Mouse (Mus musculus) gastrocnemius, postnatal 10 days (tissue): ENCODE results near the gene Cd3d. TPM values are rescaled to one million over a fixed set of nuclear protein-coding genes. Genes with fewer than 3 reads are reported as not detected.
A peak's percentile ranks its signal among the peaks of the same experiment; 100 is the strongest.
"Not testable (repeated sequence)": the region's sequence is repeated elsewhere in the genome, so short reads cannot be mapped to it uniquely, and the experiment has no call there.

Experiments
- DNase-seq: peaks from one replicate; pipeline ENCODE4 v3.0.0; 2021; ENCODE audit warnings: mixed read lengths
- long read RNA-seq, 2 experiments: library from polyadenylated mRNA; stranded (forward); transcript quantifications; one replicate each; pipeline ENCODE4 v2.0.0; 2021
- total RNA-seq, 2 experiments: library from RNA; stranded (reverse); gene quantifications; 2 replicates each; pipeline ENCODE4 v1.2.3; 2021

Cd3d gene
- total RNA-seq: under 1 TPM in 1 of 2 experiments, not detected in 1; 0.32 TPM
- long read RNA-seq, experiment 1: 0 reads
- long read RNA-seq, experiment 2: 0 reads

DNA sequence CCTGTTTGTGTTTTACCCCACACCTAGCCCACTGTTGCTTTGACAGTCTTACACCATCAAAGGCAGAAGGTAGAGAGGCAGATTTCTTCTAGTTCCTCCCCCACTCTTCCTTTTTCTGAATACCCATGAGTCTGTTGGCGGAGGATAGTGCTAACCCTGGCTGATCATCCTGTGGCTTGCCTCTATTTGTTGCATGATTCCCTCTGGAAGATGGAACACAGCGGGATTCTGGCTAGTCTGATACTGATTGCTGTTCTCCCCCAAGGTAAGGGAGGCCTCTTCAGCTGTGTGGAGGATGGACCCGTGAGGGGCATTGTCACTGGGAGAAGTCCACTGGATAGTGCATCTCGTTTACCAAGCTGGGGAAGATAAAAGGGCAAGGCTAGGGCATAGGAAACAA, at the start of gene Cd3d:
Cd3d (plus strand) TSS at position 111 of the 400 bp plus-strand sequence.
- DNase-seq: no peak

DNA sequence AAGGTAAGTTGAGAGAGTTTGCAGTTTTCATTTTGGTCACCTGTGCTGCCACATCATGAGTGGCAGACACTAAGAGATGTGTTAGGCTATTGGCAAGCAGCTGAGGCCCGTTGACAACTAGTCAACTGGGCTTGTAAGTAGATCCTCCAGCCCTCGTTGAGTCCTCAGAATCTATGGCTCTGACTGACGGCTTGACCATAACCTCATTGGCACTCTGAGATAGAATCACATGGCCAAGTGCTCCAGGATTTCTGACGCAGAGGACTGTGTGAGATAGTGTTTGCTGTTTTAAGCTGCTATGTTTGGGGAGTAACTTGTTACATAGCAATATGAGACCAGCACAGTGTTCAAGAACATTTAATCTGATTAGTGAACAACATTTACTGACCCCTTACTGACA, 39.8 kb upstream of the Cd3d start:
- DNase-seq: no peak

DNA sequence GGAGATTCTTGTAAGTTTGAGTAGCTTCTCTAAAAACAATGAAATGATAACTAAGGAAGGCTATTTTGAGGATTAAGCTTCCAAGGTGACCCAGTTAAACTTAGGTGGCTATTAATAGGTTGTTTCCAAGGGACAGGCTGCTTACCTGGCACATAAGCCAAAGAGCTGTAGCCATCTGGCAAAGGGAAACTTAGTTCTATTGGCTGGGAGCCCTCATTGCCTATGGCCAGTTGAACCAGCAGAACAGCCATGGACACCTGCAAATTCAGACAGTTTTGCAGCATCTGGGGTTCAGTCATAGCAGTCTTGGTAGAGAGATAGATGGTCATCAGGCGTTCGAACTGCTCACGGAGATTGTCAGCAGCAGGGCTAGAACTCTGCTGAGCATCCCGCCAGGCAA, 39.2 kb upstream of the Cd3d start:
- DNase-seq: no peak

DNA sequence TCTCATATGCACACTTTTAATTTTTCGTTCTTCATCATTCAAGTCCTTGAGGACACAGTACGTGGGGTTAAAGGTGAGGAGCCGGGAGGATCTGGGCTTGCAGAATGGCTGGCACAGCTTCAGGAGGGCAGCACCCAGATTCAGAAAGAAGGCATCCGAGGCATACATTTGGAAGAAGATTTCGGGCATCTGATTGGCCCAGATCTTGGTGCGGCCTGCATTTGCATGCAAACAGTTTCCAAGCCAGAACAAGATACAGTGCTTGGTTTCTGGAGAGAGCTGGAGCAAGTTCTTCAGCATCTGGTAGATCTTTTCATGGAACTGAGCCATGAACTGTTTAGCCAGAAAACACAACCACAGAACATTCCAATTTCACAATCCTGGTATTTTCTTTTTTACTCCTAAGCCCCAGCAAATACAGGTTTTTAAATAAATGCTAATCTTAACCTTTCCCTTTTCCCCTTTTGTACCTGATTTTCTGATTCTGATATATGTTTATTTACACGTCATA, 35.3 kb upstream of the Cd3d start:
- no peak for DNase-seq

DNA sequence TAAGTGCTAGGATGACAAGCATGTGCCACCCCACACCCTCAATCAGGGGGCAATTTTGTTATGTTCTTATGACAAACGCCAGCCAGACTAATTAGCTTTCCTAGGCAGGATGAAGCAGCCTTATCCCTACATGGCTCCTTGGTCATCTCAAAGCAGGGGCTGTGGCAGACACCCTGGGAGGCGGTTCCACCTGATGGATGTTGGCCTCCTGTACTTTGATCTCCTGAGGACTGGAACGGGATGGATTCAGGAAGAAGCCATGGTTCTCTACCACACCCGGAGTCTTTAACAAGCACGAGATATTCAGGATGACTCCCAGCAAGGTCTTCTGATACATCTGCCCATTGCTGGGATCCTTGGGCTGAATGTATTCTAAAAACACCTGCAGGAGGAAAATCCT, 33.8 kb upstream of the Cd3d start:
- no peak for DNase-seq

DNA sequence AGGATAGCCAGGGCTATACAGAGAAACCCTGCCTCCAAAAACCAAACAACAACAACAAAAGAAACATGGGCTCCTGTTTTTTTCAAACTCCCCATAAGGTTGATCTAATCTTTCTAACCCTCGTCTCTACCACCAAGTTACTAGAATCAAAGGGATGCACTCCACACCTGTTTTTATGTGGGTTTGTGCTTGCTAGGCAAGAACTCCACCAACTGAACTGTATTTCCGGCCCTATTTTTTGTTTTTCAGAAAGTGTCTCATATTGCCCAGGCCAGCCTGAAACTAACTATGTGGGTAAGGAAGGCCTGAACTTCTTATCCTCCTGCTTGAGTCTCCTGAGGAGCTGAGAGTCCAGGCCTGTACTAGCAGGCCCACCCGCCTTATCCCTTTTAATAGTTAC, 27.2 kb upstream of the Cd3d start:
- DNase-seq: no peak

DNA sequence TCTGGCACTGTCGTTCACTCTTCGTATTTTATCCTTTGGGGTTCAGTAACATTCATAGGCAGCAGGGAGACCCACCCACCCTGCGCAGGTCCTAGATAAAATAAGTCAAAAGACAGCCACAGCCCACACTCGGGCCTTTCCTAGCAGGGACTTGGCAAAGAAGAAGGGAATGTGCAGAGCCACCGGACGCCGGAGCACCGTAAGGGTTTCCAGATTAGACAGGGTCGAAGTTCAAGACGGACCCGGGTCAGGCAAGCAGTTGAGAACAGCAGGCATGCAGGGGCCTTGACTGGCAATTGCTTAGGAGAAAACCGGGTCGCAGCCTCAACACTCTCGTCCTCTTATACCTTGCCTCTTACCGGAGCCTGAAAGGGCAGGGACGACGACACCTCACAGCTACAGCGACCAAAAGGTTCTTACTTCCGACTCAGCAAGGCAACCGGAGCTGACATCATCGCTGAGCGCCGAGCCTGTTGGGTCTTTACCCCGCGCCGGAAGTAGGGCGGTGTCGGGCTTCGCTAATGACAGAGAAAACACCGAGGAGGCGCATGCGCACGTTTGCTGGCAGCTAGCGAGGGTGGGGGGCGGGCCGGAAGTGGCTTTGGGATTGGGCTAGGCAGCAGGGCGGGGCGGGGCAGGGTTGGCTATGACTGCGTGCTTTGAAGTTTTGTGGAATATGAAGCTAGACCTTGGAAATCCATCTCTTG, 16.3 kb upstream of the Cd3d start, which contains the start of gene Ube4a:
Ube4a (minus strand) TSS at position 475 of the 707 bp plus-strand sequence.
- DNase-seq: peak; percentile 99

DNA sequence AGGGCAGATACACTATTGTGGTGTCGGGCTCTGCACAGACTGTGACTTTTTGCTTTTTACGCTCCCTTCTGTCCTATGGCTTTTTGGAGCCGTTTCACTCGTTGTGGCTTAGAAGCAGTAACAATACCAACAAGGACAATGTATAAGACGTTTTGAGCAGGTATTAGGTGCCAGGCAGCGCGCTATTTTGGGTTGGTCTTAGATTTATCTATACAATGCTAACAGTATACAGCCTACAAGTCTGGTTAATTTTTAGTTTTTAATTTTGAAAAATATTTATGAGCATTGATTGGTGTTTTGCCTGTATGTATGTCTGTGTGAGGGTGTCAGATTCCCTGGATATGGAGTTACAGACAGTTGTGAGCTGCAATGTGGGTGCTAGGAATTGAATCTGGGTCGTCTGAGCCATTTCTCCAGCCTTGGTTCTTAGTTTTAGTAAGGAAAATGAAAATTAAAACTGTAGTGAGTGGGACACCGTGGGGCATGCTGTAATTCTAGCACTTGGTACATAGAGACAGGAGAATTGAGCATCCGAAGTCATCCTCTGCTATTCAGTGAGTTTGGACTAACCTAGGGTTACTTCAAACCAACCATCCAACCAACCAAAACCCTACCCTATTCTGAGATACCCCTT, 15.6 kb upstream of the Cd3d start:
- no peak for DNase-seq

DNA sequence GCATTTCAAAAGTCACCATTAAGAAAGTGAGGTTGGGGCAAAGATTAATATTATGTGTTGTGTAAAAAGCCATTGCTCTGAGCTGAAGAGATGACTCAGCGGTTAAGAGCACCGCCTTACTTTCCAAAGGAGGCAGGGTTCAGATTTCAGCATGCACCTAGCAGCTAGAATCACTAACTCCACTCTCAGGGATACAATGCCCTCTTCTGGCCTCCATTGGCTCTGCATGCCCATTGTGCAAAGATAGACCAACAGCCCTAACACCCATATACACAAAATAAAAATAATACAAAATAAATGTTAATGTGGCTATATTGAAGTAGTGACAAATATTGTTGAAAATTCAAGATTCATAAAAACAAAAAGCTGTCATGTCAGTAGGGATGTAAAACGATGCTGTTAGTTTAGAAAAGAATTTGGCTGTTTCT, 14.8 kb upstream of the Cd3d start:
- peak; percentile 63 for DNase-seq

DNA sequence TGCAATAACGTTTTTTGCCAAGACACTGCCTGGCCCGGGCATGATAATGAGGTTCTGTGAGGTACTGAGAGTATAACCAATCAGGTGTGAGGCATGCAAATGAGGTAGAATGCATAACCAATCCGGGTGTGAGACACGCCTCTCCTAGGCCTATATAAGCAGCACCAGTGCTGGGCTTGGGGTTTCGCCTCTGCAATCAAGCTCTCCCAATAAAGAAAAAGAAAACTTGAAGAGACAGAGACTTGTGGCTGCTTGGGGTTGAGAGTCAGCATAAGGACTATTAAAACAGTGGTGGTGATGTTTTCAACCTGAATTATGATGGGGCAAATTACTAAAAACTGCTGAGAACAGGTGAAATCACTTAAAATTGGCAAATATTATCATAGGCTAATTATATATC, 13.8 kb upstream of the Cd3d start:
- DNase-seq: not testable (repeated sequence)

DNA sequence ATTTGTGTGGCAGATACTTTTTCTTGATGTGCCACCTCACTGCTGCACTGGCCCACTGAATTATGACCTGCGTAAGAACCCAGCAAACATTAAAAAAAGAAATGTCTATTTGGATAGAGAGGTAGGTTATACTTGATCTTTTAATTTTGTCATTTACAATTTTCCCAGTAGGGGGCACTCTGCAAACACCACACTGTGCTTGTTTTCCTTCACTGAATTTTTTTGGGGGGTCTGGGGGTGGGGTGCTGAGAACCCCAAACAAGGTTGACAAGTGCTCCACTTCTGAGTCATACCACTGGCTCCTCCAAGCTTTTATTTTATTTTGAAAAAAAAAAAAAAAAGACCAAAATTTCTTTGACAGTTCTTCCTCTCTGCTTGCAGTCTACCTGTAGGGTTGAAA, 12.1 kb upstream of the Cd3d start:
- no peak for DNase-seq

DNA sequence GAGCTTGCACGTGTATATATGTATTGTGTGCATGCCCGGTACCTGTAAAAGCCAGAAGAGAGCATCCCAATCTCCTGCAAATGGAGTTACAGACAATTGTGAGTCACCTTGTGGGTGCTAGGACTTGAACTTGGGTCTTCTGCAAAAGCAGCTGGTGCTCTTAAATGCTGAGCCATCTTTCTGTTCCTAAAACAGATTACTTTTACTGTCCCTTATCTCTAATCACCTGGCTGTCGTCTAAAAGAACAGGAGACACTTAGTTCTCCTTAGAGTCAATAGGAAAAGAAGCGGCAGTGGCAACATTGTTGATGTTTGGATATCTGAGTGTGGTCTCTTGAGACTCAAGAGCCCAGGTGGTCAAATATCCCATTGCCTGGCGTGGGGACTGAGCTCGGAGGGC, 3.8 kb upstream of the Cd3d start:
- no peak for DNase-seq

DNA sequence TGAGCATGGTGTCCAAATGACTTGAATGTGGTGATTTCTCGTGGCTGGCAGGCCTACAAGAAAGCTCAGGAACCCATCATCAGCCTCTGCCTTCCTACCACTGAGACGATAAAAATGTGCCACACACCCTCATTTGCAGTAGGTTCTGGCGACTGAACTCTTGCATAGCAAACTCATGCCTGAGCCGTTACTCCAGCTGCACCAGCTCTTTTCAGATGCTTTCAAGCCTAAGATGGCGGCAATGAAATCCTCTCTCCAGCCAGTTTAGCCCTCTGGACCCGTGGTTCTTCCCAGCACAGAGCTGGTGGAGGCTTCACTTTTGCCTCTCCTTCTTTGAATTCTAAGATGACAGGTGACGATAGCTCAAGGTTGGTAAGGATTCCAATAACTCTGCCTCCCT, 1.8 kb upstream of the Cd3d start:
- DNase-seq: no peak

DNA sequence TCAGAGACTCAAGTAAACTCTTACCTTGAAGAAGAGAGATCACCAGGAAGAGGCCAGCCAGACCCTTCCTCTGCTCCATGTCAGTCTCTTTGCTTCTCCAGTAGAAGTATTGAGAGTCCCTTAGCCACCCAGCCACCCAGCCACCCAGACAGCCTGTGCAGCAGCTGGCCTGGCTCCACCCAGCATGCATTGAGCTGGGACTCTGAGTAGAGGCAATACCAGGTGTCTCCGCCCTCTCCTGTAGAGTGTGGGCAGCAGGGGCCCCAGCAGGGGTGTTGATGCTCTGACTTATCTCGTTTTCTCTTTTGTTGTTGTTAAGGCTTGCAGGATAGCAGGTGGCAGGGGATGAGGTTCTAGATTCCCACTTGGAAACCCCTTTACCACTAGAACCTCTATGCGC, 1.3 kb upstream of the Cd3d start, which contains the start of gene Cd3g:
Cd3g (minus strand) TSS at position 190 of the 400 bp plus-strand sequence.
- no peak for DNase-seq

DNA sequence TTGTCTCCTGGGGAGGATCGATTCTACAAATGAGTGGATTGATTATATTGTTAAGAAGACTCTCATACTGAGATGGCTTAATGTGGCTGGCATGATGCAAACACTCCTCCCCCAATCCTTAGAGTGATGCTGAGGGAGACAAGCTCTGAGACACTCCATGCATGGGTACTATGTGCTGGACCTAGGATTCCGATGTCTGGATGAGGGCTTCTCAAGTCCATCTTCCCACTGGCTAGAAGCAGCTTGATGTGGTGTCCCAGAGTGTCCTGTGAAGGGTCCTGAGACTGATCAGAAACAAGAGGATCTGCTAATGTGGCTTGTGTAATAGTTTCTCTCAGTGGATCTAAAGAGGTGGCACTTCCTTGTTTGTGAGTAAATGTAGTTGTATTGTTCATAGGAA, 482 bp upstream of the Cd3d start:
- no peak for DNase-seq

DNA sequence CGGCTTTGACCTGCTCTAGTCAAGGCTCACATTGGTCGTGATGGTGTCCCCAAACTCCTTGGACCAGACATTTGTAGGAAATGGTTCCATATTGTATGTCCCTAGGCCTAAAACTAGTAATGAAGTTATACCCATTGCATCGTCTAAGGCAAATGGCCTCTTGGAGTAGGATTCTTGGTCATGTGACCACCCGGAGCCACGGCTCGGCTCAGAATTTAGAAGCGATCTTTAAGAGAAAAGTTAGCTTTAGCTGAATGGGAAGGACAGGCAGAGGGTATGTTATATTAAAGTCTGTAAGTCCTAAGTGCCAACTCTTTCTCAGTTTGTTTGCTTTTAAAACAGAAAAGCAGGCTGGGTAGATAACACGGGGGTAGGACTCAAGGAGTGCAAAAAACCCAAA, 495 bp downstream of the Cd3d start:
- DNase-seq: no peak

DNA sequence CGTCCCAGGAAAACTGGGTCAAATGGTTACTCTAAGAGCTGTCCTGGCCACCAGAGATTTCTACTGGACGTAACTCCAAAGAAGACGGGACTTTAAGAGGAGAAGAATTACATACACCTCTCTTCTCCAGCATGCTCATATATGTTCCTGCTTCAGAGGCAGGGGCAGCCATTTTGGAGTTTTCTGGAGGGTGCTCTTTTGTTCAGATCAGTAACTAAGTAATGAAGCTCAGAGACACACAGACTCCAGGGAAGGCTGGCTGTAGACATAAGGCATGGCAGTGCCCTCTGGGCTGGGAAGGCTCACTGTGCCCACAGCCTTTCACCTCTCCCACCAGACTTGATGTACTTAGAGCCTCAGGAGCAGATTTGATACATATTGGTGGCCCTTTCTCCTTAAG, 945 bp downstream of the Cd3d start:
- no peak for DNase-seq

DNA sequence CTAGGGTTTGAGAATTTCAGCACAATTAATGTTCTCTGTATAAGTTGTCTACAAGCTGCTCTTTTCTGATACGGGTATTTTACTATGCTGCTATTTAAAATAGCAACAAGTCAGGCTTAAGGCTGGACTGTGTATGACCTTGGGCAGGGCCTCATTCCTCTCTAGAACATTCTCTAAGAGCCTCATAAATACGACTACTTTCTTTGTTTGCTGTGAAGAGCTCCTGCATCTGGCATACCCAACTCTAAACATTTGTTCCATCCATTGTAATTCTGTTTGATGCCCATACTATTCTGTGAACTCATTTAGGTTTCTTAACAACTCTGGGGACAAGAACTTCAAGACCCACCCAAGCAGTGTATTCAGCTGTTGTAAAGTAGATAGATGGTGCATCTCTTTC, 1.4 kb downstream of the Cd3d start:
- DNase-seq: no peak

DNA sequence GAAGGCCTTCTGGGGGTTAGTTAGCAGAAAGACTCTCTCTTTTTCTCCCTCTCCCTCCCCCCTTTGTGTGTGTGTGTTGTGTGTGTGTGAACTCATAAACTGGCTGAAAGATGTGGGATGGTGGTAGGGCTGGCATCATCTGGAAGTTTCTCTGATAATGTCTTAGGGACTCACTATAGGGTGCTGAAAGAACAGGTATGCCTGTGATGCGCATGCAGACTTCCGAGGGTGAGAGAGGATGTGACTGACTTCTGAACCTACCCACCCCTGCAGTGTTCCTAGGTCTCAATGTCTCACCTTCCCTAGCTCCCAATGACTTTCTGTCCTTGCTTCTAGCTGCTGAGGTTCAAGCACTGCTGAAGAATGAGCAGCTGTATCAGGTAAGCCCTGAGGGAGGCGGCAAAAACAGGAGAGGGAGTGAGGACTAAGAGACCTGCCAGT, 4.2 kb downstream of the Cd3d start:
- DNase-seq: no peak

DNA sequence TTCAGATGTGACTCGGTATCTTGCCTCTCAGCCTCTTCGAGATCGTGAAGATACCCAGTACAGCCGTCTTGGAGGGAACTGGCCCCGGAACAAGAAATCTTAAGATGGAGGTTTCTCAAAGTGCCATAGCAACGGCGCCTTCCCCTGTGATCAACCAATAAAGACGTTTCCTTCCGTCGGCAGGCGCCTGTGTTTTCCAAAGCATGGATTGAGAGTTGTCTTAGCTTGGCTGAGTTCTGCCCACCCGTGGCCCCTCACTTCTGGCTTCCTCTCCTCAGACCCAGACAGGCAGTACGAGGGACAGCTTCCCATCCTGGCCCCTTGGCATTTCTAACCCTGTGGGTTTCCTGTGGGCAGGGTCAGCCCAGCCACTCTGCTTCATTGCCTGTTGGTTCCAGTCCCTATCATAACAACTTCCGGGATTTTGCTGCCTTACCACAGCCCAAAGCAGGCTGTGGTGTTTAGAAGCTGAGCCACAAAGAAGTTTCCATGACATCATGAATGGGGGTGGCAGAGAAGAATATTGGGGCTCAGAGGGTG, 4.7 kb downstream of the Cd3d start:
- no peak for DNase-seq

DNA sequence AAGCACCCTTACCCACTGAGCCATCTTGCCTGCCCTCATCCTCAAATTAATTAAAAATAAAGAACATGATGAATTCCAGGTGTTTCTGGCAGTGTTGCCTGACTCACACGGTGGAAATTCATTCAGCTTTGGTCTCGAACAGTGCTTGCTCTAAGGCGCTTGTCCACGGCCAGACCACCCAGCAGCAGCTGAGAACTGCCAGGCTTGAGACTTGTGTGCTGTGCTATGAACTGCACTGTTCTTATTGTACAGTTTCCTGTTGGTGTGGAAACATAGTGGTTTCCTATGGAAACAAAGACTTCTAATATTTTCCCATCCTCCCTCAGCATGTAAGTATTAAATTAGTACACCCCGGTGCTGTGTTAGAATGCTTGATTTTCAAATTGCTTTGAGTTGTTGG, 5.4 kb downstream of the Cd3d start:
- DNase-seq: no peak

DNA sequence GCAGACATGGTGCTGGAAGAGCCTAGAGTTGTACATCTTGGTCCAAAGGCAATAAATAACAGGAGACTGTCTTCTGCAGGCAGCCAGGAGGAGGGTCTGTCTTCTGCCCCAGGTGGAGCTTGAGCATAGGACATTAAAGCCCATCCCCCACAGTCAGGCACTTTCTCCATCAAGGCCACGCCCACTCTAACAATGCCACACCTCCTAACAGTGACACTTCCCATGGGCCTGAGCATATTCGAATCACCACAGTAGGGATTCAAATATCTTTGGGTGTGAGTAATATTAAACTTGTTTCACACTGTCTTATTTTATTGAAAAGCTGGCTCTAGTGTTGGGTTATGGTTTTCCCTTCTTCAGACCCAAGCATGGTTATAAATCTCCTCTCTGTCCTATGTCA, 10.2 kb downstream of the Cd3d start:
- no peak for DNase-seq

DNA sequence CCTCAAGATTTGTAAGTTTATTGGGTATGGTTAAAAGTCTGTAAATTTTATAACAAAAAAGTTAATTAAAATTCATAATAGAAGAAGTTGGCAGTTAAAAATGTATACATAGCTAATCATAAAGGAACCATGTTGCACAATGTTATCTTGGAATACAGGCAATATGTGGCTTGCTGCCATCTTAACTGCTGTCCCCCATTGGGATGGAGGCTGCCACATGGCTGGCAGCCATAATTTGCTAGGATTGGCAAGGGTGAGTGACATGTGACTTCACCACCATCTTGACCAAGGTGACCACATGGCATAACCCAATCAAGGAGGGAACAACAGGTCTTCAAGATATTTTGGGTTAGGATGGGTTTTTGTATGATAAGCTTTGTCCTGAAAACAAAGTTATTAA, 10.7 kb downstream of the Cd3d start:
- no peak for DNase-seq
